18 mouse cellular contexts compared by ENCODE assay signal in genomic region chr2:32527468-32527966, GRCm38 (mm10). TPM values are rescaled to one million over a fixed set of nuclear protein-coding genes. Genes with fewer than 3 reads are reported as not detected.
DNase-seq lines count a peak whose midpoint lies in the region; ATAC-seq and TF ChIP-seq lines count a peak whose summit lies in the region.
"Had no signal": no experiment of that assay in that cellular context is flagged by ENCODE, and none has a peak within 500 bp of the region (broad histone marks: within the 10 kb centered on the region; RNA-seq: fewer than 3 reads in every experiment).

No protein-coding gene starts in this region.

- no peak overlapping the region for H3K9ac ChIP-seq in kidney, embryonic 16.5 days (replicated peaks; ENCODE audit: low read length)
- H3K9ac ChIP-seq: forebrain, postnatal 0 days; intestine, embryonic 15.5 days; limb, embryonic 12.5 days; midbrain, embryonic 12.5 days; neural tube, embryonic 12.5 days had no signal

- no peak for TF ChIP-seq CTCF in gastrocnemius, adult 2 months (IDR thresholded peaks at IDR 0.05)

- H3K27me3 ChIP-seq in kidney, embryonic 16.5 days (ENCODE audit: insufficient read depth, low read length), result no peaks in the 10 kb centered on the region
- H3K27me3 ChIP-seq: intestine, embryonic 15.5 days; limb, embryonic 12.5 days; midbrain, embryonic 12.5 days; neural tube, embryonic 12.5 days had no signal

- no peak overlapping the region for H3K4me2 ChIP-seq in kidney, embryonic 16.5 days (replicated peaks; ENCODE audit: low read depth, low read length)
- H3K4me2 ChIP-seq: intestine, embryonic 15.5 days; limb, embryonic 12.5 days; midbrain, embryonic 12.5 days; neural tube, embryonic 12.5 days had no signal

- H3K4me1 ChIP-seq in kidney, embryonic 16.5 days (ENCODE audit: insufficient read depth, low read length), result no peaks in the 10 kb centered on the region
- H3K4me1 ChIP-seq: midbrain, embryonic 12.5 days; neural tube, embryonic 12.5 days had no signal

- 54% methylated on average over 14 of the region's 14 CpGs for WGBS in kidney, embryonic 16.5 days

- peak; percentile 69; the same call in 1 of the 2 replicates for ATAC-seq in kidney, embryonic 16.5 days (ENCODE audit: low FRiP score, low TSS enrichment)
- ATAC-seq: activated CD4-positive, CD25-positive, alpha-beta regulatory T cell, adult 4 months; forebrain, postnatal 0 days; intestine, embryonic 15.5 days; lung, postnatal 0 days had no signal

- peak overlapping the region; percentile 28 for H3K27ac ChIP-seq in gastrocnemius, adult 2 months
- H3K27ac ChIP-seq in kidney, embryonic 16.5 days (ENCODE audit: low read length), result no peak overlapping the region
- H3K27ac ChIP-seq: intestine, embryonic 15.5 days; limb, embryonic 12.5 days; midbrain, embryonic 12.5 days; neural tube, embryonic 12.5 days had no signal

- intact Hi-C loops in gastrocnemius, adult 2 months (cut with DNase I), result no loop called here
- intact Hi-C loops in heart, postnatal 14 days (cut with DNase I), result no loop called here

- peak; percentile 64 for DNase-seq in gastrocnemius, adult 2 months
- no peak for DNase-seq in gastrocnemius, postnatal 4 days (ENCODE audit: low spot score in 2 of 2)
- DNase-seq in 3134 (ENCODE audit: extremely low read depth, insufficient read length, low spot score), result peak; percentile 69
- DNase-seq in adrenal gland, postnatal 10 days, result peak; percentile 77
- no peak for DNase-seq in layer of hippocampus, adult 11-12 months (ENCODE audit: low spot score)
- no peak for DNase-seq in right cerebral cortex, postnatal 10 days (ENCODE audit: low spot score in 2 of 2)
- no peak for DNase-seq in heart, postnatal 14 days
- DNase-seq: forebrain, postnatal 0 days; thymus, adult 2 months had no signal

- no peaks in the 10 kb centered on the region for H3K36me3 ChIP-seq in kidney, embryonic 16.5 days (ENCODE audit: insufficient read depth, low read length)
- H3K36me3 ChIP-seq: intestine, embryonic 15.5 days; limb, embryonic 12.5 days; midbrain, embryonic 12.5 days; neural tube, embryonic 12.5 days had no signal

- peak overlapping the region; percentile 35 for H3K4me3 ChIP-seq in gastrocnemius, adult 2 months
- H3K4me3 ChIP-seq in kidney, embryonic 16.5 days (ENCODE audit: low read length), result no peak overlapping the region
- H3K4me3 ChIP-seq: intestine, embryonic 15.5 days; limb, embryonic 12.5 days; midbrain, embryonic 12.5 days; neural tube, embryonic 12.5 days had no signal

- H3K9me3 ChIP-seq in kidney, embryonic 16.5 days (ENCODE audit: low read length), result no peaks in the 10 kb centered on the region
- H3K9me3 ChIP-seq: intestine, embryonic 15.5 days; limb, embryonic 12.5 days; midbrain, embryonic 12.5 days; neural tube, embryonic 12.5 days had no signal

RNA-seq across cellular contexts. Expression of gene Fam102a, which starts 7.6 kb away (rescaled TPM):
- 1 to 10 TPM; 1.8 to 3.1 TPM for total RNA-seq in gastrocnemius, adult 2 months (2021)
- 1 to 10 TPM; 7.5 to 8.2 TPM for total RNA-seq in gastrocnemius, postnatal 4 days (2021)
- total RNA-seq in adrenal gland, postnatal 10 days (2021), result 10 to 100 TPM; 24.6 to 26.8 TPM
- 13.3 and 15.0 TPM in 2 replicates for polyA plus RNA-seq in kidney, embryonic 16.5 days (2015; fragmentation: Nextera tagmentation; extraction: Ambion mirVana)
- 1 to 10 TPM; 8.6 to 9.7 TPM for total RNA-seq in heart, postnatal 14 days (2021)

RNA-seq across cellular contexts. Expression of gene Dpm2, which starts 43.1 kb away (rescaled TPM):
- total RNA-seq in gastrocnemius, adult 2 months (2021), result 10 to 100 TPM; 11.1 to 14.1 TPM
- 10 to 100 TPM; 36.4 to 41.9 TPM for total RNA-seq in gastrocnemius, postnatal 4 days (2021)
- 10 to 100 TPM; 44.4 to 49.9 TPM for total RNA-seq in adrenal gland, postnatal 10 days (2021)
- polyA plus RNA-seq in kidney, embryonic 16.5 days (2015; fragmentation: Nextera tagmentation; extraction: Ambion mirVana), result 106 and 108 TPM in 2 replicates
- 10 to 100 TPM; 21.4 to 22.7 TPM for total RNA-seq in heart, postnatal 14 days (2021)

RNA-seq across cellular contexts. Expression of gene Pip5kl1, which starts 47.1 kb away (rescaled TPM):
- total RNA-seq in gastrocnemius, adult 2 months (2021), result not detected
- total RNA-seq in gastrocnemius, postnatal 4 days (2021), result not detected
- not detected for total RNA-seq in adrenal gland, postnatal 10 days (2021)
- 2.5 and 2.6 TPM in 2 replicates for polyA plus RNA-seq in kidney, embryonic 16.5 days (2015; fragmentation: Nextera tagmentation; extraction: Ambion mirVana)
- total RNA-seq in heart, postnatal 14 days (2021), result not detected
- total RNA-seq: common myeloid progenitor, adult 5-6 weeks; hematopoietic stem cell, adult 5-6 weeks had no signal
- polyA plus RNA-seq: activated CD4-positive, CD25-positive, alpha-beta regulatory T cell, adult 4 months; lung, postnatal 0 days had no signal

RNA-seq across cellular contexts. Expression of gene 9430097D07Rik, which starts 48.0 kb away (rescaled TPM):
- not detected for total RNA-seq in gastrocnemius, adult 2 months (2021)
- not detected for total RNA-seq in gastrocnemius, postnatal 4 days (2021)
- not detected for total RNA-seq in adrenal gland, postnatal 10 days (2021)
- 0.12 and 0.16 TPM in 2 replicates for polyA plus RNA-seq in kidney, embryonic 16.5 days (2015; fragmentation: Nextera tagmentation; extraction: Ambion mirVana)
- not detected for total RNA-seq in heart, postnatal 14 days (2021)
- total RNA-seq: common myeloid progenitor, adult 5-6 weeks; hematopoietic stem cell, adult 5-6 weeks had no signal
- polyA plus RNA-seq: activated CD4-positive, CD25-positive, alpha-beta regulatory T cell, adult 4 months; intestine, embryonic 15.5 days; limb, embryonic 12.5 days; lung, postnatal 0 days; thymus, adult 2 months had no signal

RNA-seq across cellular contexts. Expression of gene St6galnac4, which starts 59.4 kb away (rescaled TPM):
- total RNA-seq in gastrocnemius, adult 2 months (2021), result 10 to 100 TPM in 1 of 2 experiments, 1 to 10 TPM in 1; 8.7 to 21.6 TPM
- total RNA-seq in gastrocnemius, postnatal 4 days (2021), result 10 to 100 TPM; 48.8 to 55.1 TPM
- 10 to 100 TPM; 14.3 to 14.7 TPM for total RNA-seq in adrenal gland, postnatal 10 days (2021)
- polyA plus RNA-seq in kidney, embryonic 16.5 days (2015; fragmentation: Nextera tagmentation; extraction: Ambion mirVana), result 24.7 TPM in 2 replicates
- 10 to 100 TPM; 22.8 to 23.6 TPM for total RNA-seq in heart, postnatal 14 days (2021)

Comparison
In these comparisons a context has a peak if more than half of its experiments do, and no peak if none do; other contexts are left out.
1. DNase-seq: peak in gastrocnemius, adult 2 months (single experiment), 3134 (single experiment) and adrenal gland, postnatal 10 days (single experiment); none in gastrocnemius, postnatal 4 days (0 of 2), layer of hippocampus, adult 11-12 months (single experiment), right cerebral cortex, postnatal 10 days (0 of 2) and heart, postnatal 14 days (0 of 2).